Comparison of ENCODE assay signal across 8 mouse cellular contexts in the genomic region with DNA sequence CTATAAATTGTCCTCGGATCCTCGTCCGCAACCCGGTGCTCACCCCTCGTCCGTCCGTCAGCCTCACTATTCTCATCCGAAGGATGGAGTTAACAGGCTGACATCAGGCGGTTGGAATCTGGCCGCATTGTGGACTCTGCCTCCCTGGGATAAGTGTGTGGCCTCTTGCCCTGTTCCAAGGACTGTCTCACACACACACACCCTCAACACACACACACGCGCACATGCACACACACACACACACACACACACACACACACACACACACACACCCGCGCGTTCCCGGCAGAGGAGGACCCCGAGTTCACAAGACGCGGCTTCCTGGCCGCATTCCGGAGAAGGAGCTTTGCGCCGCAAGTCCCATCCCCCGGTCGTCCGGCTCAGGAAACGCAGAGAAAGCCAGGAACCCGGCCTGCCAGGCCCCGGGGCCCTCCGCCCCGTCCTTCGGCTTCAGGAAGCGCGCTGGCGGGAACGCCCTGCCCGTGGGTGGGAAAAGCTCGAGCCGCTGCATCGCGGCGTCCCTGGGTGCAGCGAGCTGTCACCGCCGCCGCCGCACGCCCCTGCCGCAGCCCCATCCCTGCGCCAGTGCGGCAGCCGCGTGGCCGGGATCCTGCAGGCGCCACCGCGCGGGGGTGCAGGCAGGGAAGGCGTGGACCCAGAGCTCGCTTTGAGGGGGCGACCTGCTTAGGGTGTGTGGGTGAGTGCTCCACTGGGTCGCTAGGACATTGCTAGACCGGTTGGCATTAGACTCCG. TPM values are rescaled to one million over a fixed set of nuclear protein-coding genes. Genes with fewer than 3 reads are reported as not detected.
DNase-seq lines count a peak whose midpoint lies in the region; ATAC-seq and TF ChIP-seq lines count a peak whose summit lies in the region.

A gene (plus strand): TSS at position 165 of the 753 bp plus-strand sequence.

- no peak for TF ChIP-seq CTCF in cerebellum, adult 2 months (IDR thresholded peaks at IDR 0.05; ENCODE audit: borderline replicate concordance, insufficient read depth, low read depth, low read length)

- H3K4me1 ChIP-seq in cerebellum, adult 2 months (ENCODE audit: control insufficient read depth, insufficient read depth, low read length): peaks cover 12% of the 10 kb centered on the region; the same call in 1 of the 2 replicates

- peak within 1 kb of the TSS; percentile 83 for H3K4me3 ChIP-seq in cerebellum, adult 2 months (replicated peaks; ENCODE audit: insufficient read depth, low read depth, low read length)

- DNase-seq in MN1 (ENCODE audit: low spot score): peak; percentile 76
- peak; percentile 77 to 85 for DNase-seq in cerebellum, adult 2 months
- DNase-seq in layer of hippocampus, postnatal 10 days (ENCODE audit: low spot score in 2 of 2): peak; percentile 64 to 73
- DNase-seq in lung, postnatal 14 days: peak; percentile 87
- DNase-seq in retina, postnatal 1 day: peak; percentile 73
- peak; percentile 81 for DNase-seq in urinary bladder, postnatal 14 days (ENCODE audit: low spot score)

- peak; percentile 70 for ATAC-seq in frontal cortex, adult (ENCODE audit: low TSS enrichment)
- peak; percentile 42 to 44; a peak in 3 of 4 replicates for ATAC-seq in hematopoietic stem cell, adult 5-6 weeks (replicated peaks in 1 of 2; ENCODE audit: insufficient read depth in 1 of 2, low FRiP score in 2 of 2, low TSS enrichment in 1 of 2, low read depth in 1 of 2, poor library complexity in 2 of 2, severe bottlenecking in 2 of 2)

- H3K27ac ChIP-seq in cerebellum, adult 2 months (ENCODE audit: insufficient read depth, low read length): peak within 1 kb of the TSS; percentile 87

- no peaks in the 10 kb centered on the region for H3K27me3 ChIP-seq in cerebellum, adult 2 months (ENCODE audit: control insufficient read depth, insufficient read depth, low read length)

- WGBS in cerebellum, adult 2 months: 1% methylated on average over 64 of the region's 64 CpGs

- no peak for TF ChIP-seq POLR2A in cerebellum, adult 2 months (IDR thresholded peaks at IDR 0.05; ENCODE audit: borderline replicate concordance, insufficient read depth, low read length)

RNA-seq across cellular contexts. Expression of the gene that starts here (rescaled TPM):
- 0.61 and 0.67 TPM in 2 replicates for polyA plus RNA-seq in cerebellum, adult 2 months (2012; rRNA removed)
- total RNA-seq in hematopoietic stem cell, adult 5-6 weeks (2017): 1.6 TPM in 1 of 2 replicates, not detected in the other
- under 1 TPM; 0.62 TPM for total RNA-seq in layer of hippocampus, postnatal 10 days (2021)

Comparison
In these comparisons a context has a peak if more than half of its experiments do, and no peak if none do; other contexts are left out.
1. Peak in every context shown above with its lines: DNase-seq, ATAC-seq, H3K4me3 ChIP-seq and H3K27ac ChIP-seq.
2. Peak in DNase-seq, H3K4me3 ChIP-seq and H3K27ac ChIP-seq in cerebellum, adult 2 months; RNA of the gene not detected or under 1 TPM.
3. Peak in DNase-seq in layer of hippocampus, postnatal 10 days; RNA of the gene not detected or under 1 TPM.